Mouse (Mus musculus) embryonic facial prominence, embryonic 14.5 days (tissue): ENCODE measurements around the gene Cd55. TPM values are rescaled to one million over a fixed set of nuclear protein-coding genes. Genes with fewer than 3 reads are reported as not detected.
"Not testable (repeated sequence)": the region's sequence is repeated elsewhere in the genome, so short reads cannot be mapped to it uniquely, and the experiment has no call there.

Source experiments
- ATAC-seq: fragments of 200-750 bp; cut with Nextera tagmentation; 2 replicates; pipeline ENCODE4 v1.8.0; 2017; ENCODE audit warnings: low read depth, moderate number of reproducible peaks, moderate TSS enrichment
- DNase-seq: peaks from one replicate; pipeline ENCODE4 v3.0.0-alpha.2; 2015; ENCODE audit warnings: low spot score
- H3K27ac ChIP-seq: fragments of 300-500 bp; sonication (generic); replicated peaks from 2 replicates; pipeline ENCODE4 v1.5.1; 2014; ENCODE audit warnings: low read depth, mild to moderate bottlenecking, low read length, moderate library complexity
- H3K27me3 ChIP-seq: fragments of 300-500 bp; sonication (generic); replicated peaks from 2 replicates; pipeline ENCODE4 v1.6.1; 2014; ENCODE audit warnings: low read length; ENCODE audit not compliant: control insufficient read depth, insufficient read depth
- H3K36me3 ChIP-seq: fragments of 300-500 bp; sonication (generic); 2 replicates; pipeline ENCODE4 v1.6.1; 2014; ENCODE audit warnings: low read length, mixed read lengths; ENCODE audit not compliant: control insufficient read depth, insufficient read depth
- H3K4me1 ChIP-seq: fragments of 300-500 bp; sonication (generic); 2 replicates; pipeline ENCODE4 v1.6.1; 2014; ENCODE audit warnings: antibody characterized with exemption, low read length; ENCODE audit not compliant: control insufficient read depth, insufficient read depth
- H3K4me2 ChIP-seq: fragments of 300-500 bp; sonication (generic); 2 replicates; pipeline ENCODE4 v1.6.1; 2014; ENCODE audit warnings: low read depth, mild to moderate bottlenecking, low read length, moderate library complexity, mixed read lengths
- H3K4me3 ChIP-seq: fragments of 300-500 bp; sonication (generic); 2 replicates; pipeline ENCODE4 v1.5.1; 2014; ENCODE audit warnings: low read depth, mild to moderate bottlenecking, low read length
- H3K9ac ChIP-seq: fragments of 300-500 bp; sonication (generic); 2 replicates; pipeline ENCODE4 v1.6.1; 2014; ENCODE audit warnings: low read depth, mild to moderate bottlenecking, low read length, moderate library complexity, mixed read lengths
- H3K9me3 ChIP-seq: fragments of 300-500 bp; sonication (generic); 2 replicates; pipeline ENCODE4 v1.6.1; 2016; ENCODE audit warnings: low read length; ENCODE audit not compliant: control insufficient read depth
- WGBS: fragments of 180-500 bp; shearing (Covaris S2); extraction: QIAGEN DNeasy Blood & Tissue Kit; methylation state at CpG from one replicate; pipeline ENCODE4 v1.1.7; 2014; 5-methylcytosine and 5-hydroxymethylcytosine counted together
- polyA plus RNA-seq: library from polyadenylated mRNA; unstranded; fragments of >200 nt; fragmentation: Nextera tagmentation; extraction: Ambion mirVana; gene quantifications from 2 replicates; pipeline ENCODE4 v1.2.1, GENCODE M21; 2014

Gene Cd55
- polyA plus RNA-seq, 1 experiment from 2014 or later, result 23.6 TPM

DNA sequence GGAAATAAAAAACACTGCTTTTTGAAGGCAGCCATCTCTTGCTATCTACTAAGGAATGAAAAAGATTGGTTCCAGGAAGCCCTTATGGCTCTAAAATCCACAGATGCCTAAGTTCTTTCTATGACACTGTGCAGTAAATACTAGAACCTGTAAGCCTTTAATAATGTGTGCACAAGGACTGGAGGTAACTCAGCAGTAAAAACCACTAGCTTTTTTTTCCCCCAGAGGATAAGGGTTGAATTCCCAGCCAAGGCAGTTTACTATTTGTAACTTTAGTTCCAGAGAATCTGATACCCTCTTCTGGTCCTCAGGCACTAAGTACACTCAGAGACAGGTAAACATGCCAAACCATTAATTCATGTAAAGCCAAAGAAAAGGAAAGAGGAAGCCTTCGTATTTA, 19.6 kb downstream of the Cd55 start:
- H3K27ac ChIP-seq, H3K9me3 ChIP-seq, H3K36me3 ChIP-seq, H3K4me1 ChIP-seq, H3K4me2 ChIP-seq, H3K4me3 ChIP-seq, H3K27me3 ChIP-seq, H3K9ac ChIP-seq: not testable (repeated sequence)
- ATAC-seq, result peak; percentile 88; the same call in 1 of the 2 replicates
- WGBS, result 41% methylated on average over 1 of the region's 1 CpGs
- peak; percentile 59 for DNase-seq

GRCm38 (mm10) chr1:130430920-130431319, 31.6 kb downstream of the Cd55 start:
- Histone ChIP-seq H3K9ac (no peak overlapping the region), H3K4me1 (no peaks in the 10 kb centered on the region), H3K27me3 (no peaks in the 10 kb centered on the region), H3K9me3 (0 out of 2 replicates have a peak, but pooled peaks cover 3% of the 10 kb centered on the region), H3K36me3 (no peaks in the 10 kb centered on the region), H3K27ac (no peak overlapping the region), H3K4me2 (no peak overlapping the region), H3K4me3 (no peak overlapping the region)
- ATAC-seq (no peak), DNase-seq (no peak)
- WGBS, result 79% methylated on average over 4 of the region's 4 CpGs

DNA sequence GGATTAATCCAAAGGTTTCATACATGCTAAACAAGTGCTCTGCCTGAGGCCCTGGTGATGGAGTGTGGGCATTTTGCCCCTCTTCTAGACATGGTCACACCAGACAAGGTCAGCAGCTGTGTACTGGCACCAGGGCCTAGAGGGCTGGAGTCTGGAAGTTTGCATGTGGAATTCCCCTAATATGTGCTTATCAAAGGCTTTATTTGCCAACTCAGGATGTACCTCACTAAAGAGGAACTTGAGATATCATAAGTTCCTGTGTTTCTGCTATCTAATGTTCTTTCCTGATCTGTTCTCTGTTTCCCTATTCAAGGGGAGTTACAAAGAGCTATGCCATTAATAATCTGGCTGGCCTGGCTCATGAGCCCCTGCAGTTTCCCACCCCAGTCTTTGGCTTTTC, 33.9 kb downstream of the Cd55 start:
- not testable (repeated sequence) for ATAC-seq, H3K27ac ChIP-seq, H3K9me3 ChIP-seq, H3K4me3 ChIP-seq, H3K4me1 ChIP-seq, DNase-seq, H3K4me2 ChIP-seq, H3K27me3 ChIP-seq, H3K36me3 ChIP-seq, H3K9ac ChIP-seq

DNA sequence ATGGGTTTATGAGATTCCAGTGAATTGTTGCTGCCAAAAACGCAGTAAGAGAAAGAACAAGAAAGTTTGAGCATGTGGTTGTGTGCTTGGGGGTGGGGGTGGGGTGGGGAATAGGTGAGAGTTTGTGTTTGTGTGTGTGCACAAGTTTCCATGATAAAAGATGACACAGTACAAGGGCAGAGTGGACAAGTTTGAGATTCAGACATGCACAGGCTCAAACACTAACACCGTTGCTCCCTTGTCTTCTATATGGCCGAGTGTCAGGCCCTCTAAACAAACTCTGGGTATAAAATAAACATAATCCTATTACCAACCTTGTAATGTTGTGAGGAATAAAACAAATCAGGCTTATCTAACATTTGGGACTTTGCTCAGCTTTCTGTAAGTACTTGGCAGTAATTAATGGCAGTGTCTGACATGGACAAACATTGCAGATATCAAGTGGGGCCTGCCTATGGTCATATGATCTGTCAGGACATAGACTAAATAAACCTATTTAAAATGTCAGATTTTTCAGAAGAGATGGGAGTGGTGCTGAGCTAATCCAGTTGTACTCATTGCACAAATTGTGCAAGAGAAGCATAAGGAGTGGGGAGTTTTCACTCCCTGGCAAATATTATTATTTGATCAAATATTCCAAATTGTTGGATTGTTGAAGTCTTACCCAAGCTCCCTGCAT, 35.2 kb downstream of the Cd55 start:
- not testable (repeated sequence) for H3K9me3 ChIP-seq, H3K27ac ChIP-seq, DNase-seq, H3K36me3 ChIP-seq, H3K4me3 ChIP-seq, H3K9ac ChIP-seq, H3K4me2 ChIP-seq, H3K4me1 ChIP-seq, H3K27me3 ChIP-seq
- ATAC-seq, result peak; percentile 32; the same call in 1 of the 2 replicates
- 68% methylated on average over 3 of the region's 3 CpGs for WGBS

DNA sequence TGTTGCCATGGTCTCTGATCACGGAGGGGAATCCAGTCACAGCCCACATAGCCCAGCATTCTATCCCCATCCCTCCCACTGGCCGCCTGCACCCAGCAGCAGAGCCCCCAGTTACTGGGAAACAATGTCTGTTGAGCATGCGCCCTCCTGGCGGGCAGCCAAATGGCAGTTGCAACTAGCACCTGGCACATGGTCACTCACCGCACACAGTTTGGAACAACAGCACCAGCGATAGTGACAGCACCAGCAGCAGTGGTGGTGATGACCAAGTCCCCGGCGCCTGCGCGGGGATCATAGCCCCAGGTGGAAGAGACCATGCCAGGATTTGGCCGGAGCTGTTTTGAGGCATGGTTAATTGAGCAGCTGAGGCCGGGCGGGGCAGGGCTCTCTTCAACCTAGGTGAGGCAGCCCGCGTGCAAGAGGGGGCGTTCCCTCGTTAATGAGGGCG, 39.9 kb downstream of the Cd55 start, which contains the start of gene Cd55b:
Gene Cd55b (minus strand): TSS at position 346 of the 448 bp plus-strand sequence.
- Histone ChIP-seq H3K4me3 (no peak within 1 kb of the TSS), H3K36me3 (no peaks in the 10 kb centered on the region), H3K4me1 (no peaks in the 10 kb centered on the region), H3K4me2 (no peak within 1 kb of the TSS), H3K9ac (no peak within 1 kb of the TSS), H3K9me3 (no peaks in the 10 kb centered on the region), H3K27me3 (no peaks in the 10 kb centered on the region), H3K27ac (no peak within 1 kb of the TSS)
- peak; percentile 40 for DNase-seq
- peak; percentile 68 for ATAC-seq
- WGBS, result 61% methylated on average over 18 of the region's 18 CpGs

GRCm38 (mm10) chr1:130422033-130422432, 40.5 kb downstream of the Cd55 start:
- not testable (repeated sequence) for ATAC-seq, H3K27ac ChIP-seq, H3K4me3 ChIP-seq, DNase-seq, H3K27me3 ChIP-seq, H3K4me1 ChIP-seq, H3K9me3 ChIP-seq, H3K4me2 ChIP-seq, H3K9ac ChIP-seq, H3K36me3 ChIP-seq
- WGBS, result no CpG with 5 or more reads among the region's 6 CpGs

DNA sequence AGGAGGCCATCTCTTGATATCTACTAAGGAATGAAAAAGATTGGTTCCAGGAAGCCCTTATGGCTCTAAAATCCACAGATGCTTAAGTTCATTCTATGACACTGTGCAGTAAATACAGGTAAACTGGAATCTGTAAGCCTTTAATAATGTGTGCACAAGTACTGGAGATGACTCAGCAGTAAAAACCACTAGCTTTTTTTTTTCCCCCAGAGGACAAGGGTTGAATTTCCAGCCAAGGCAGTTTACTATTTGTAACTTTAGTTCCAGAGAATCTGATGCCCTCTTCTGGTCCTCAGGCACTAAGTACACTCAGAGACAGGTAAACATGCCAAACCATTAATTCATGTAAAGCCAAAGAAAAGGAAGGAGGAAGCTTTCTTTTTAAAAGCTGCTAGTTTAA, 65.4 kb downstream of the Cd55 start:
- not testable (repeated sequence) for ATAC-seq, H3K4me3 ChIP-seq, H3K9ac ChIP-seq, H3K4me1 ChIP-seq, H3K36me3 ChIP-seq, H3K4me2 ChIP-seq, H3K27me3 ChIP-seq, H3K9me3 ChIP-seq, H3K27ac ChIP-seq
- DNase-seq, result peak; percentile 19

Other genes with a start within 250 kb of the Cd55 start
- 0.38 TPM in 1 of 2 replicates, not detected in the other for gene Cd55b, start 39.7 kb downstream of the Cd55 start, polyA plus RNA-seq
- not detected in 2 replicates for gene Zp3r, start 166.9 kb upstream of the Cd55 start, polyA plus RNA-seq
- gene C4bp, start 198.9 kb upstream of the Cd55 start, polyA plus RNA-seq, result not detected in 2 replicates